Mouse (Mus musculus) limb, embryonic 15.5 days (tissue): ENCODE measurements around the gene Nup54. TPM values are rescaled to one million over a fixed set of nuclear protein-coding genes. Genes with fewer than 3 reads are reported as not detected.
A peak's percentile ranks its signal among the peaks of the same experiment; 100 is the strongest.

Source experiments
- ATAC-seq: fragments of 200-750 bp; cut with Nextera tagmentation; 2 replicates; pipeline ENCODE4 v1.8.0; 2017; ENCODE audit warnings: low read depth, moderate TSS enrichment; ENCODE audit not compliant: insufficient number of reproducible peaks, low FRiP score, low TSS enrichment
- H3K27ac ChIP-seq: fragments of 300-500 bp; sonication (generic); 2 replicates; pipeline ENCODE4 v1.5.1; 2015; ENCODE audit warnings: moderate library complexity, mild to moderate bottlenecking, inconsistent platforms
- H3K27me3 ChIP-seq: fragments of 300-500 bp; sonication (generic); 2 replicates; pipeline ENCODE4 v1.6.1; 2015; ENCODE audit warnings: inconsistent platforms
- H3K36me3 ChIP-seq: fragments of 300-500 bp; sonication (generic); 2 replicates; pipeline ENCODE4 v1.6.1; 2015; ENCODE audit warnings: inconsistent platforms
- H3K4me1 ChIP-seq: fragments of 300-500 bp; sonication (generic); 2 replicates; pipeline ENCODE4 v1.6.1; 2015; ENCODE audit warnings: inconsistent platforms
- H3K4me2 ChIP-seq: fragments of 300-500 bp; sonication (generic); 2 replicates; pipeline ENCODE4 v1.6.1; 2015; ENCODE audit warnings: mild to moderate bottlenecking, inconsistent platforms
- H3K4me3 ChIP-seq: fragments of 300-500 bp; sonication (generic); 2 replicates; pipeline ENCODE4 v1.5.1; 2015; ENCODE audit warnings: mild to moderate bottlenecking, inconsistent platforms
- H3K9ac ChIP-seq: fragments of 300-500 bp; sonication (generic); 2 replicates; pipeline ENCODE4 v1.6.1; 2015; ENCODE audit warnings: inconsistent platforms
- H3K9me3 ChIP-seq: fragments of 300-500 bp; sonication (generic); 2 replicates; pipeline ENCODE4 v1.6.1; 2016; ENCODE audit warnings: inconsistent platforms
- WGBS: fragments of 180-500 bp; shearing (Covaris S2); methylation state at CpG from one replicate; pipeline ENCODE4 v1.1.7; 2015; 5-methylcytosine and 5-hydroxymethylcytosine counted together
- polyA plus RNA-seq: library from polyadenylated mRNA; unstranded; fragments of >200 nt; fragmentation: Nextera tagmentation; extraction: Ambion mirVana; gene quantifications from 2 replicates; pipeline ENCODE4 v1.2.1, GENCODE M21; 2015

Gene Nup54
- polyA plus RNA-seq, 1 experiment from 2014 or later = 47.7 TPM

- H3K9me3 ChIP-seq = no peaks in the 10 kb centered on the region
Observed at GRCm38 (mm10) chr5:92445016-92445415, 10.0 kb upstream of the Nup54 start.

GRCm38 (mm10) chr5:92442914-92443313, 7.9 kb upstream of the Nup54 start:
- Histone ChIP-seq H3K4me1 (no peaks in the 10 kb centered on the region), H3K9ac (no peak overlapping the region), H3K4me2 (no peak overlapping the region), H3K27ac (no peak overlapping the region), H3K9me3 (no peaks in the 10 kb centered on the region), H3K36me3 (peaks cover 49% of the 10 kb centered on the region), H3K4me3 (no peak overlapping the region), H3K27me3 (no peaks in the 10 kb centered on the region)
- 92% methylated on average over 7 of the region's 7 CpGs for WGBS
- no peak for ATAC-seq

More at GRCm38 (mm10) chr5:92445016-92445415, 10.0 kb upstream of the Nup54 start:
- ATAC-seq = no peak
- no peak overlapping the region for H3K4me3 ChIP-seq
- H3K27ac ChIP-seq = no peak overlapping the region
- peaks cover 70% of the 10 kb centered on the region for H3K36me3 ChIP-seq
- no peaks in the 10 kb centered on the region for H3K27me3 ChIP-seq
- WGBS = 91% methylated on average over 2 of the region's 2 CpGs
- H3K4me1 ChIP-seq = no peaks in the 10 kb centered on the region
- no peak overlapping the region for H3K4me2 ChIP-seq
- H3K9ac ChIP-seq = no peak overlapping the region

- ATAC-seq = no peak
- Histone ChIP-seq H3K4me3 (no peak overlapping the region), H3K36me3 (peaks cover 35% of the 10 kb centered on the region), H3K9me3 (no peaks in the 10 kb centered on the region), H3K9ac (no peak overlapping the region), H3K27ac (no peak overlapping the region), H3K4me2 (no peak overlapping the region), H3K4me1 (no peaks in the 10 kb centered on the region), H3K27me3 (no peaks in the 10 kb centered on the region)
- 67% methylated on average over 5 of the region's 5 CpGs for WGBS
Observed at GRCm38 (mm10) chr5:92441494-92441893, 6.5 kb upstream of the Nup54 start.

- H3K9ac ChIP-seq = no peak overlapping the region
- no peak overlapping the region for H3K27ac ChIP-seq
- ATAC-seq = no peak
- H3K36me3 ChIP-seq = peaks cover 8% of the 10 kb centered on the region; the same call in 1 of the 2 replicates
- H3K4me3 ChIP-seq = no peak overlapping the region
- H3K27me3 ChIP-seq = no peaks in the 10 kb centered on the region
- H3K4me1 ChIP-seq = peaks cover 6% of the 10 kb centered on the region
- 86% methylated on average over 8 of the region's 8 CpGs for WGBS
- no peak overlapping the region for H3K4me2 ChIP-seq
- H3K9me3 ChIP-seq = no peaks in the 10 kb centered on the region
Observed at GRCm38 (mm10) chr5:92438540-92438939, 3.5 kb upstream of the Nup54 start.

GRCm38 (mm10) chr5:92434571-92434985, 441 bp downstream of the Nup54 start:
- H3K4me2 ChIP-seq = peak overlapping the region; percentile 51
- no peaks in the 10 kb centered on the region for H3K27me3 ChIP-seq
- peaks cover 11% of the 10 kb centered on the region for H3K4me1 ChIP-seq
- H3K9ac ChIP-seq = peak overlapping the region; percentile 88
- H3K36me3 ChIP-seq = peaks cover 6% of the 10 kb centered on the region; the same call in 1 of the 2 replicates
- peak overlapping the region; percentile 88 for H3K27ac ChIP-seq
- under 1% methylated on average over 39 of the region's 39 CpGs for WGBS
- H3K9me3 ChIP-seq = no peaks in the 10 kb centered on the region
- peak; percentile 64; the same call in 1 of the 2 replicates for ATAC-seq
- H3K4me3 ChIP-seq = peak overlapping the region; percentile 91

- Histone ChIP-seq H3K4me2 (peak overlapping the region; percentile 51), H3K9ac (peak overlapping the region; percentile 88), H3K27ac (no peak overlapping the region), H3K4me3 (peak overlapping the region; percentile 91), H3K27me3 (no peaks in the 10 kb centered on the region), H3K36me3 (peaks cover 9% of the 10 kb centered on the region), H3K4me1 (peaks cover 11% of the 10 kb centered on the region), H3K9me3 (no peaks in the 10 kb centered on the region)
- no peak for ATAC-seq
- WGBS = under 1% methylated on average over 12 of the region's 12 CpGs
Observed at GRCm38 (mm10) chr5:92434070-92434469, 949 bp downstream of the Nup54 start.

GRCm38 (mm10) chr5:92431611-92432010, 3.4 kb downstream of the Nup54 start:
- H3K9ac ChIP-seq = no peak overlapping the region
- H3K4me2 ChIP-seq = no peak overlapping the region
- WGBS = 75% methylated on average over 7 of the region's 7 CpGs
- no peaks in the 10 kb centered on the region for H3K27me3 ChIP-seq
- ATAC-seq = no peak
- peaks cover 11% of the 10 kb centered on the region for H3K4me1 ChIP-seq
- no peaks in the 10 kb centered on the region for H3K9me3 ChIP-seq
- no peak overlapping the region for H3K27ac ChIP-seq
- peaks cover 32% of the 10 kb centered on the region for H3K36me3 ChIP-seq
- H3K4me3 ChIP-seq = no peak overlapping the region

GRCm38 (mm10) chr5:92430723-92431122, 4.3 kb downstream of the Nup54 start:
- Histone ChIP-seq H3K4me2 (no peak overlapping the region), H3K27me3 (no peaks in the 10 kb centered on the region), H3K4me1 (peaks cover 11% of the 10 kb centered on the region), H3K4me3 (no peak overlapping the region), H3K9ac (no peak overlapping the region), H3K27ac (no peak overlapping the region), H3K9me3 (no peaks in the 10 kb centered on the region), H3K36me3 (peaks cover 35% of the 10 kb centered on the region)
- 80% methylated on average over 5 of the region's 5 CpGs for WGBS
- ATAC-seq = no peak

- Histone ChIP-seq H3K4me2 (no peak overlapping the region), H3K9me3 (no peaks in the 10 kb centered on the region), H3K4me1 (no peaks in the 10 kb centered on the region), H3K27ac (no peak overlapping the region), H3K4me3 (no peak overlapping the region), H3K36me3 (peaks cover 82% of the 10 kb centered on the region), H3K27me3 (no peaks in the 10 kb centered on the region), H3K9ac (no peak overlapping the region)
- WGBS = 91% methylated on average over 11 of the region's 11 CpGs
- ATAC-seq = no peak
Observed at GRCm38 (mm10) chr5:92424126-92424525, 10.9 kb downstream of the Nup54 start.

- Histone ChIP-seq H3K27ac (no peak overlapping the region), H3K27me3 (no peaks in the 10 kb centered on the region), H3K9me3 (no peaks in the 10 kb centered on the region), H3K4me1 (no peaks in the 10 kb centered on the region), H3K4me3 (no peak overlapping the region), H3K4me2 (no peak overlapping the region), H3K9ac (no peak overlapping the region), H3K36me3 (peaks cover 40% of the 10 kb centered on the region)
- 76% methylated on average over 8 of the region's 8 CpGs for WGBS
- no peak for ATAC-seq
Observed at GRCm38 (mm10) chr5:92413982-92414375, 21.0 kb downstream of the Nup54 start.

- no peaks in the 10 kb centered on the region for H3K9me3 ChIP-seq
- WGBS = 82% methylated on average over 11 of the region's 11 CpGs
- H3K27me3 ChIP-seq = no peaks in the 10 kb centered on the region
- no peaks in the 10 kb centered on the region for H3K4me1 ChIP-seq
- no peak overlapping the region for H3K27ac ChIP-seq
- H3K4me3 ChIP-seq = no peak overlapping the region
- no peak for ATAC-seq
- peaks cover 37% of the 10 kb centered on the region for H3K36me3 ChIP-seq
- H3K9ac ChIP-seq = no peak overlapping the region
- no peak overlapping the region for H3K4me2 ChIP-seq
Observed at GRCm38 (mm10) chr5:92413271-92413981, 21.6 kb downstream of the Nup54 start.

GRCm38 (mm10) chr5:92411461-92412140, 23.4 kb downstream of the Nup54 start:
- Histone ChIP-seq H3K27me3 (no peaks in the 10 kb centered on the region), H3K9me3 (no peaks in the 10 kb centered on the region), H3K4me1 (no peaks in the 10 kb centered on the region), H3K27ac (no peak overlapping the region), H3K9ac (no peak overlapping the region), H3K36me3 (peaks cover 21% of the 10 kb centered on the region), H3K4me3 (no peak overlapping the region), H3K4me2 (no peak overlapping the region)
- 71% methylated on average over 7 of the region's 7 CpGs for WGBS
- ATAC-seq = no peak
